Mouse (Mus musculus): ENCODE measurements around the gene 6430571L13Rik.
A peak's percentile ranks its signal among the peaks of the same experiment; 100 is the strongest.

The 6430571L13Rik gene

GRCm38 (mm10) chr9:107340911-107341645, 676 bp downstream of the 6430571L13Rik start:
- no peak for DNase-seq (ENCODE audit: low read depth)

- no peak for DNase-seq (ENCODE audit: low read depth)
Observed at GRCm38 (mm10) chr9:107342201-107342709, 1.9 kb downstream of the 6430571L13Rik start.

GRCm38 (mm10) chr9:107343146-107343943, 2.9 kb downstream of the 6430571L13Rik start:
- DNase-seq (ENCODE audit: low read depth): no peak

- no peak for DNase-seq (ENCODE audit: low read depth)
Observed at GRCm38 (mm10) chr9:107344027-107344426, 3.6 kb downstream of the 6430571L13Rik start.

GRCm38 (mm10) chr9:107346081-107346480, 5.7 kb downstream of the 6430571L13Rik start:
- no peak for DNase-seq (ENCODE audit: low read depth)

- DNase-seq (ENCODE audit: low read depth): no peak
Observed at GRCm38 (mm10) chr9:107347586-107348183, 7.3 kb downstream of the 6430571L13Rik start.

GRCm38 (mm10) chr9:107349321-107349720, 8.9 kb downstream of the 6430571L13Rik start:
- no peak for DNase-seq (ENCODE audit: low read depth)

- no peak for DNase-seq (ENCODE audit: low read depth)
Observed at GRCm38 (mm10) chr9:107354826-107355225, 14.4 kb downstream of the 6430571L13Rik start.

- DNase-seq (ENCODE audit: low read depth): peak; percentile 79
Observed at GRCm38 (mm10) chr9:107355870-107356765, 15.7 kb downstream of the 6430571L13Rik start.

- peak; percentile 82 for DNase-seq (ENCODE audit: low read depth)
Observed at GRCm38 (mm10) chr9:107357651-107358050, 17.2 kb downstream of the 6430571L13Rik start.

GRCm38 (mm10) chr9:107360989-107361388, 20.6 kb downstream of the 6430571L13Rik start:
- no peak for DNase-seq (ENCODE audit: low read depth)

- DNase-seq (ENCODE audit: low read depth): peak; percentile 69
Observed at GRCm38 (mm10) chr9:107366644-107367043, 26.2 kb downstream of the 6430571L13Rik start.

GRCm38 (mm10) chr9:107368302-107368701, 27.9 kb downstream of the 6430571L13Rik start:
- no peak for DNase-seq (ENCODE audit: low read depth)

GRCm38 (mm10) chr9:107369270-107370105, 29.1 kb downstream of the 6430571L13Rik start:
- no peak for DNase-seq (ENCODE audit: low read depth)

- DNase-seq (ENCODE audit: low read depth): no peak
Observed at GRCm38 (mm10) chr9:107370106-107370463, 29.7 kb downstream of the 6430571L13Rik start.

GRCm38 (mm10) chr9:107372441-107372840, 32.0 kb downstream of the 6430571L13Rik start:
- DNase-seq (ENCODE audit: low read depth): no peak

- DNase-seq (ENCODE audit: low read depth): peak; percentile 38
Observed at GRCm38 (mm10) chr9:107374623-107375022, 34.2 kb downstream of the 6430571L13Rik start.

- no peak for DNase-seq (ENCODE audit: low read depth)
Observed at GRCm38 (mm10) chr9:107375451-107375850, 35.0 kb downstream of the 6430571L13Rik start.

- DNase-seq (ENCODE audit: low read depth): no peak
Observed at GRCm38 (mm10) chr9:107377961-107378512, 37.6 kb downstream of the 6430571L13Rik start.

- DNase-seq (ENCODE audit: low read depth): peak; percentile 63
Observed at GRCm38 (mm10) chr9:107381723-107382122, 41.3 kb downstream of the 6430571L13Rik start.

Measured in NIH3T3 (cell line).